Mouse (Mus musculus) stomach, embryonic 14.5 days (tissue): Measurements from ENCODE around the gene Otub1. TPM values are rescaled to one million over a fixed set of nuclear protein-coding genes. Genes with fewer than 3 reads are reported as not detected.

Source experiments
- ATAC-seq: fragments of 200-750 bp; cut with Nextera tagmentation; 2 replicates; pipeline ENCODE4 v1.8.0; 2017; ENCODE audit warnings: low read depth, moderate TSS enrichment; ENCODE audit not compliant: insufficient number of reproducible peaks, insufficient read depth, low FRiP score
- H3K27ac ChIP-seq: fragments of 300-500 bp; sonication (generic); 2 replicates; pipeline ENCODE4 v1.5.1; 2014; ENCODE audit warnings: mild to moderate bottlenecking, low read length, moderate library complexity, mixed read lengths
- H3K27me3 ChIP-seq: fragments of 300-500 bp; sonication (generic); 2 replicates; pipeline ENCODE4 v1.6.1; 2014; ENCODE audit warnings: low read length, control low read depth, mixed read lengths; ENCODE audit not compliant: control insufficient read depth, insufficient read depth
- H3K36me3 ChIP-seq: fragments of 300-500 bp; sonication (generic); 2 replicates; pipeline ENCODE4 v1.6.1; 2014; ENCODE audit warnings: mild to moderate bottlenecking, control low read depth, low read length, moderate library complexity, mixed read lengths; ENCODE audit not compliant: control insufficient read depth, insufficient read depth
- H3K4me1 ChIP-seq: fragments of 300-500 bp; sonication (generic); 2 replicates; pipeline ENCODE4 v1.6.1; 2014; ENCODE audit warnings: low read length, control low read depth, mixed read lengths; ENCODE audit not compliant: control insufficient read depth, insufficient read depth
- H3K4me2 ChIP-seq: fragments of 300-500 bp; sonication (generic); replicated peaks from 2 replicates; pipeline ENCODE4 v1.6.1; 2014; ENCODE audit warnings: low read depth, low read length, control low read depth
- H3K4me3 ChIP-seq: fragments of 300-500 bp; sonication (generic); 2 replicates; pipeline ENCODE4 v1.5.1; 2014; ENCODE audit warnings: low read depth, low read length, control low read depth
- H3K9ac ChIP-seq: fragments of 300-500 bp; sonication (generic); replicated peaks from 2 replicates; pipeline ENCODE4 v1.6.1; 2014; ENCODE audit warnings: low read depth, mild to moderate bottlenecking, control low read depth, low read length, moderate library complexity, mixed read lengths
- H3K9me3 ChIP-seq: fragments of 300-500 bp; sonication (generic); 2 replicates; pipeline ENCODE4 v1.6.1; 2016; ENCODE audit warnings: low read depth, low read length, control low read depth; ENCODE audit not compliant: control insufficient read depth
- WGBS: fragments of 180-500 bp; shearing (Covaris S2); extraction: QIAGEN DNeasy Blood & Tissue Kit; methylation state at CpG from one replicate; pipeline ENCODE4 v1.1.7; 2014; 5-methylcytosine and 5-hydroxymethylcytosine counted together
- polyA plus RNA-seq: library from polyadenylated mRNA; unstranded; fragments of >200 nt; fragmentation: Nextera tagmentation; extraction: Ambion mirVana; gene quantifications from 2 replicates; pipeline ENCODE4 v1.2.1, GENCODE M21; 2014

Gene Otub1
- polyA plus RNA-seq: 222 and 238 TPM in 2 replicates

DNA sequence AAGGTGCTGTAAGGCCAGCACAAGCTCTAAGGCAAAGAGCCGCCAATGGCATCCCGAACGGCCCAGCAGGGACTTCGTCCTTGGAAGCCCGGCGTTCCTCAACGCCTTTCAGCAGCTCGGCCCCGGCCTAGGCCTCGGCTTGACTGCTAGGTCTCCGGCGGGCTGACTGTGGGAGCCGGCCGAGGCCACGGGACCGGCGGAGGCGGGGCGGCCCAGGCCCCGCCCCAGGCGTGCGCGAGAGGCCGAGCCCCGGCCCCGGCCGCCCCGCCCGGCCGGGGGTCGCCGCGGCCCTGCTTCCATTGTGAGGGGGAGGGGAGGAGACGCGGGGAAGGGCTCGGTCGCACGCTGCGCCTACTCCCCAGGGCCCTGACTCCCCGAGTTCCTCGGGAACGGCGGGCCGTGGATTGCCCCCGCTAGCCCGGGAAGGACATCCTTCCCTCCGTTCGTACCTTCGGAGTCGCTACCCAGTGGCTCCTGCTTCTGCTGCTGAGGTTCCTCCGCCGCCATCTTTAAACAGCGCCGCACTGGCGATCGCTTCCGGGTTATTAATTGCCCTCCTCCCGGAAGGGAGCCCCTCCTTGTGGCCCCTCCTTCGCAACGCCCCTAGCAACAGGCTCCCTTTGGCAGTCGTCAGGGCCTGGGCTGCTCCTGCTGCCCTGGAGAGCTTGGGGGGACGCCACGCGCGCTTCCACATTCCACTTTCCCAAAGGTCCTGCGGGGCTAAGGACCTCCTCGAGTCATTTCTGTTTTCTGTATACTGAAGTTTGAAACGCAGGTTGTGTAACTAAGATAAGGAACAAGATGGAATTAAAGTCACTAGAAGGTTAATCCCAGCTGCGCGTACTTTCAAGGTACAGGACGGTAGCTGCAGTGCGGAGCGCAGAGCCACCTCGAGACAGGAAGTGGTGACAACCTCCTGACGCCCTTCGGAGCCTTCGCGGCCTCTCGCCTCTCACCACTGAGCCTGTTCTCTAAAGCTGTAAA, at the start of gene Otub1:
Otub1 (minus strand) TSS at position 564 of the 984 bp plus-strand sequence.
- H3K27me3 ChIP-seq: no peaks in the 10 kb centered on the region
- peak; percentile 97 for ATAC-seq
- H3K27ac ChIP-seq: peak within 1 kb of the TSS; percentile 95
- H3K4me2 ChIP-seq: peak within 1 kb of the TSS; percentile 88
- H3K9ac ChIP-seq: peak within 1 kb of the TSS; percentile 56
- peaks cover 16% of the 10 kb centered on the region for H3K4me1 ChIP-seq
- no peaks in the 10 kb centered on the region for H3K9me3 ChIP-seq
- H3K36me3 ChIP-seq: peaks cover 31% of the 10 kb centered on the region
- WGBS: under 1% methylated on average over 76 of the region's 79 CpGs
- H3K4me3 ChIP-seq: peak within 1 kb of the TSS; percentile 80

DNA sequence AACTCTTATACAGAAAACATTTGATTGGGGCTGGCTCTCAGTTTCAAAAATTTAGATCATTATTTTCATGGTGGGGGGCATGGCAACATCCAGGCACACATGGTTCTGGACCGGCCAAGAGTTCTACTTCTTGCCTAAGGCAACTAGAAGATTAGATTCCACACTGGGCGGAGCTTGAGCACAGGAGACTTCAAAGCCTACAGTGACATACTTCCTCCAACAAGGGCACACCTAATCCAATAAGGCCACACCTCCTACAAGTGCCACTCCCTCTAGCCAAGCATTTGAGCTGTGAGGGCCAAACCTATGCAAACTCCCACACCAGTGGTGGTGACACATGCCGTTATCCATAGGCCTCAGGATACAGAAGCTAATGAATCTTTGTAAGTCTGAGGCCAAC, 39.9 kb upstream of the Otub1 start:
- H3K27me3 ChIP-seq: no peaks in the 10 kb centered on the region
- H3K27ac ChIP-seq: no peak overlapping the region
- H3K4me1 ChIP-seq: no peaks in the 10 kb centered on the region
- no peaks in the 10 kb centered on the region for H3K36me3 ChIP-seq
- no peak for ATAC-seq
- H3K4me2 ChIP-seq: no peak overlapping the region
- WGBS: 66% methylated on average over 3 of the region's 3 CpGs
- no peaks in the 10 kb centered on the region for H3K9me3 ChIP-seq
- no peak overlapping the region for H3K9ac ChIP-seq
- no peak overlapping the region for H3K4me3 ChIP-seq

DNA sequence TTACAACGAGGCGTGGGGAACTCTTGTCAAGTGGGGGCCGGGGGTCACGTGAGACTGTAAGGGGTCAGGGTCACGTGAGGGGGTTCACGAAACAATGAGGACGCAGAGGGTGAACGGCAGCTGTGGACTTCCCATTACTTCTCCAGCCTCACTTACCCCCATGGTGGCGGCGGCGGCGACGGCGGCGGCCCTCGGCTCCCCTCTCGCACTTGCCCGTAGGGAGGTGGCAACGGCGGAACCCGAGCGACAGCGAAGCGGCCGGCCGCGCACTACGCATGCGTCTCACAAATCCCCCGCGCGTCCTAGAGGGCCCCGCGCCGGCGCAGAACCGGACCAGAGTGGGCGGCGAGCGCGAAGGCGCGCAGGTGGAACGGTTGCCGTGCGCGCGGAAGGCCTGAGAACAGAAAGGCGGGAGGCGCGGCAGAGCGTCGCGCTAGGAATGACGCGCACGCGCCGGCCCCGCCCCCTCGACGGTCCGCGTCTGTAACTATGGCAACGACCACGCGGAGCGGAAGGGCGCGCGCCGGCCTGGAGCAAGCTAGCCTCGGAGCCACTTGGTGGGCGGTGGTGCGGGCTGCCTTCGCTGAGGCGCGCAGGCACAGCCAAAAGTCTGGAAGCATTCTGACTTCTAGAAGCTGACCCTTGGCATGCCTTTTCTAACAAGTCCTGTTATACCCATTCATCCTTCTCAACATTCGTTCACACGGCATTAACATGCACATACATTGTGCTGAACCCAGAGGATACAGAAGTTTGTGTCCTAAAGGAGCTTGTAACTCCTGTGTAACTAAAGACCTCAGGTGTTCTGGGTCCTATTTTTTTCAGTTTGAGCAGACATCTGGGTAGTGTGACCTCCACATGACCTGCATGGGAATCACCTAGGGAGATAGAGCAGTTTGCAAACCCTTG, 34.9 kb upstream of the Otub1 start, which contains the start of gene Naa40:
Naa40 (minus strand) TSS at position 402 of the 909 bp plus-strand sequence.
- peak; percentile 96 for ATAC-seq
- Histone ChIP-seq H3K4me2 (peak within 1 kb of the TSS; percentile 96), H3K27ac (peak within 1 kb of the TSS; percentile 71), H3K36me3 (no peaks in the 10 kb centered on the region), H3K4me3 (peak within 1 kb of the TSS; percentile 79), H3K9me3 (no peaks in the 10 kb centered on the region), H3K9ac (peak within 1 kb of the TSS; percentile 72), H3K4me1 (peaks cover 10% of the 10 kb centered on the region; the same call in 1 of the 2 replicates), H3K27me3 (no peaks in the 10 kb centered on the region)
- under 1% methylated on average over 80 of the region's 80 CpGs for WGBS

DNA sequence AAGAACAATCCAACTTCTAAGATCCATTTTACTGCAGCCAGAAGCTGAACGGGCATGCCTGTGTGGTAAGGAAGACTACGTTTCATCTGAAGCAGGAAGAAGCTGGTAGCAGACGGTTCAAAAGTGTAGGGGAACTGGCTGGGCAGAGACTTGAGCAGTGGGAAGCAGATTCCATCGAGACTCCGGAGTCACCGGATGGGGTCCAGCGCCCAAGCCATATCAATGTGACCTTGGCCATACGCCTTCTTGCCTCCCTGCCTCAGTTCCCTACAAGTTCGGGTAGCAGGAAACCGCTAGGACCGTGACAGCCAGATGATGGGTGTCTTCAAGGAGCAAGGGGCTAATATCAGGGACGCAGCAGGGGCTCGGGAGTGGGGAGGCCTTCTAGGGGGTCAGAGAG, 34.2 kb upstream of the Otub1 start:
- Histone ChIP-seq H3K36me3 (no peaks in the 10 kb centered on the region), H3K9me3 (no peaks in the 10 kb centered on the region), H3K4me3 (peak overlapping the region; percentile 79), H3K27ac (peak overlapping the region; percentile 71), H3K4me1 (peaks cover 10% of the 10 kb centered on the region; the same call in 1 of the 2 replicates), H3K9ac (peak overlapping the region; percentile 72), H3K4me2 (peak overlapping the region; percentile 96), H3K27me3 (no peaks in the 10 kb centered on the region)
- ATAC-seq: no peak; the same call in 1 of the 2 replicates
- 4% methylated on average over 13 of the region's 13 CpGs for WGBS

DNA sequence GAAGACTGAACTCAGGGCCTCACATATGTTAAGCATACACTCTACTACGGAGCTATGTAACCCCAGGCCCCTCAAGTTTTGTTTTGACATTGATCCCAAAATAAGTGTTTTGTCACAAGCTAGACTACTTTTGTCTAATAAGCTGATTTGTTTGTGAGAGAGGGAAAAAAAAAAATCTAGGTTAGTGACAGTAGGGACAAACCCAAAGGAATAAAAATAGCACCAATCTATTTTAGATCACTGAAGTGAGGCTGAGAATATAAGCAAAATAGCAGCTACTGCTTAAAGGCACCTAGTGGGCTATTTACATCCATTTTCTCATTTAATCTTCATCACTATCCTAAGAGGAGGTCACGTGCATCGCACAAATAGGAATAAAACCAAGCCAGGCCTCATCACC, 33.5 kb upstream of the Otub1 start:
- Histone ChIP-seq H3K36me3 (no peaks in the 10 kb centered on the region), H3K4me2 (peak overlapping the region; percentile 96), H3K9me3 (no peaks in the 10 kb centered on the region), H3K9ac (peak overlapping the region; percentile 72; the same call in 1 of the 2 replicates), H3K4me1 (peaks cover 10% of the 10 kb centered on the region; the same call in 1 of the 2 replicates), H3K27ac (no peak overlapping the region), H3K27me3 (no peaks in the 10 kb centered on the region), H3K4me3 (peak overlapping the region; percentile 79; the same call in 1 of the 2 replicates)
- 82% methylated on average over 3 of the region's 3 CpGs for WGBS
- ATAC-seq: no peak

DNA sequence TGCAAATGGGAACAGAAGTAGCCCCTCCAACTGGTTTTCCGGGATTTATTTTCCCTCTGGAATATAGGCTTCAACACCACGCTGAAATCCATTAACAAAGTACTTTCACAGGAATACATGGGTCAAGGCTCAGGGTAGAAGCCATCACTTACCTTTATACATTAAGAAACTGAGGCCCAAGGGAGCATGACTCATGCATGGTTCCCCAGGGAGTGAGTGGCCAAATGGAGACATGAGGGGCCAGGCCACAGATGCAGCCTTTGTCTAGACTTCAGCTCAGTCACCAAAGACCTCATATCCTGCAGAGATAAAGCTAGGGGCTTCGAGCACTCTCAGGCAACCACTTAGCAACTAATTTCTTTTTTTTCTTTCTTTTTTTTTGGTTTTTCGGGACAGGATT, 30.6 kb upstream of the Otub1 start:
- Histone ChIP-seq H3K4me1 (peaks cover 10% of the 10 kb centered on the region; the same call in 1 of the 2 replicates), H3K36me3 (peaks cover 12% of the 10 kb centered on the region; the same call in 1 of the 2 replicates), H3K27me3 (no peaks in the 10 kb centered on the region), H3K9ac (no peak overlapping the region), H3K4me2 (no peak overlapping the region), H3K9me3 (no peaks in the 10 kb centered on the region), H3K27ac (no peak overlapping the region), H3K4me3 (no peak overlapping the region)
- no peak for ATAC-seq
- 94% methylated on average over 4 of the region's 4 CpGs for WGBS

DNA sequence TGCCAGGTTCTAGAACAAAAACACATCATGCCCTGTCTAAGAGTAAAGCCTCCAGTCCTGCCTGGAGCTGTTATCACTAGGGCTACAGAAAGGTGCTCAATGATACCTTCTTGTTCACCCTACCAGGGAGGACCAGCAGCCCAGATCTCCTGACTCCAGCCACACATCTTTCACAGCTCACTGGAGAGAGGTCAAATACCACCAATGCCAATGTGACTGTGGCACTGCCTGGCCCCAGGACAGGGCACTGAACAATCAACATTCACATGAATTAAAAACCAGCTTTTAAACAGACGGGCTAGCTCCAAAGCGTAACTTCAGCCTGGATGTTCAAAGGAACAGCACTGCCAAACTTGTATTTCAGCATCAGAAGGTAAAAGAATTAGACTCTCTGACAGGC, 29.9 kb upstream of the Otub1 start:
- H3K27me3 ChIP-seq: no peaks in the 10 kb centered on the region
- H3K9me3 ChIP-seq: no peaks in the 10 kb centered on the region
- H3K4me3 ChIP-seq: no peak overlapping the region
- 94% methylated on average over 2 of the region's 2 CpGs for WGBS
- no peak overlapping the region for H3K4me2 ChIP-seq
- no peak for ATAC-seq
- H3K9ac ChIP-seq: no peak overlapping the region
- peaks cover 10% of the 10 kb centered on the region; the same call in 1 of the 2 replicates for H3K4me1 ChIP-seq
- no peak overlapping the region for H3K27ac ChIP-seq
- H3K36me3 ChIP-seq: peaks cover 17% of the 10 kb centered on the region; the same call in 1 of the 2 replicates

DNA sequence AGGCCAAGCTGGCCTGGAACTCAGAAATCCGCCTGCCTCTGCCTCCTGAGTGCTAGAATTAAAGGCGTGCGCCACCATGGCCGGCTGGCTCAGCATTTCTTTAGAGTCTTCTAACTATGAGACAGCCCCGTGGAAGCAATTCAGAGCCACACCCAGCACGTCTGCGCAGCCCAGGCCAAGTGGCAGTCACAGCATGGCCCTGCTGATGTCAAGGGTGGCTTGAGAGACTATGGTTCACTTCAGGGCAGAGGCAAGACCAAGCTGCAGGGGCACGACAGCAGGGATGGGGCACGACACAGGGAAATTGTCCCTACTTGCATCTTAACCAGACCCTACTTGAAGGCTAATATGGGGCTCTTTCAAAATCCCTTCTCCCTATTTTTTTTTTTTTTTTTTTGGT, 29.3 kb upstream of the Otub1 start:
- 91% methylated on average over 9 of the region's 9 CpGs for WGBS
- peaks cover 10% of the 10 kb centered on the region; the same call in 1 of the 2 replicates for H3K4me1 ChIP-seq
- ATAC-seq: no peak
- H3K9ac ChIP-seq: no peak overlapping the region
- no peaks in the 10 kb centered on the region for H3K27me3 ChIP-seq
- no peak overlapping the region for H3K4me2 ChIP-seq
- peaks cover 20% of the 10 kb centered on the region; the same call in 1 of the 2 replicates for H3K36me3 ChIP-seq
- H3K4me3 ChIP-seq: no peak overlapping the region
- H3K27ac ChIP-seq: no peak overlapping the region
- no peaks in the 10 kb centered on the region for H3K9me3 ChIP-seq
